Mouse (Mus musculus): ENCODE measurements around the gene Pomgnt1. TPM values are rescaled to one million over a fixed set of nuclear protein-coding genes. Genes with fewer than 3 reads are reported as not detected.

Gene Pomgnt1
- total RNA-seq, 4 experiments from 2014 or later = 58.5 to 69.6 (median 62.9) TPM

GRCm38 (mm10) chr4:116140801-116141574 lies 17.3 kb downstream of the Pomgnt1 start:
- DNase-seq = no peak

- DNase-seq = no peak
Measured at GRCm38 (mm10) chr4:116141736-116142135, 18.1 kb downstream of the Pomgnt1 start.

- DNase-seq = no peak
Measured at GRCm38 (mm10) chr4:116142269-116142668, 18.6 kb downstream of the Pomgnt1 start.

GRCm38 (mm10) chr4:116143317-116143811 lies 19.7 kb downstream of the Pomgnt1 start:
- DNase-seq = no peak

- peak; percentile 49 for DNase-seq
Measured at GRCm38 (mm10) chr4:116143891-116144717, 20.5 kb downstream of the Pomgnt1 start.

- no peak for DNase-seq
Measured at GRCm38 (mm10) chr4:116149812-116150155, 26.1 kb downstream of the Pomgnt1 start.

GRCm38 (mm10) chr4:116150156-116150861 lies 26.7 kb downstream of the Pomgnt1 start:
- peak; percentile 36 for DNase-seq

- no peak for DNase-seq
Measured at GRCm38 (mm10) chr4:116150862-116151221, 27.2 kb downstream of the Pomgnt1 start.

- no peak for DNase-seq
Measured at GRCm38 (mm10) chr4:116151238-116151637, 27.6 kb downstream of the Pomgnt1 start, which contains the start of gene Lurap1. TSS of gene Lurap1 (minus strand) at chr4:116151338.

GRCm38 (mm10) chr4:116152702-116153101 lies 29.1 kb downstream of the Pomgnt1 start:
- DNase-seq = no peak

- DNase-seq = no peak
Measured at GRCm38 (mm10) chr4:116157882-116158281, 34.2 kb downstream of the Pomgnt1 start.

- no peak for DNase-seq
Measured at GRCm38 (mm10) chr4:116159912-116160311, 36.3 kb downstream of the Pomgnt1 start.

GRCm38 (mm10) chr4:116160769-116161168 lies 37.1 kb downstream of the Pomgnt1 start:
- no peak for DNase-seq

GRCm38 (mm10) chr4:116162142-116162541 lies 38.5 kb downstream of the Pomgnt1 start:
- no peak for DNase-seq

GRCm38 (mm10) chr4:116164759-116165554 lies 41.3 kb downstream of the Pomgnt1 start:
- no peak for DNase-seq

- DNase-seq = no peak
Measured at GRCm38 (mm10) chr4:116165708-116166407, 42.2 kb downstream of the Pomgnt1 start.

GRCm38 (mm10) chr4:116167404-116167803 lies 43.8 kb downstream of the Pomgnt1 start, which contains the start of gene Tspan1:
TSS of gene Tspan1 (minus strand) at chr4:116167601.
- DNase-seq = no peak

GRCm38 (mm10) chr4:116168617-116169352 lies 45.1 kb downstream of the Pomgnt1 start:
- DNase-seq = no peak

- no peak for DNase-seq
Measured at GRCm38 (mm10) chr4:116169353-116169672, 45.7 kb downstream of the Pomgnt1 start.

- no peak for DNase-seq
Measured at GRCm38 (mm10) chr4:116173072-116173471, 49.4 kb downstream of the Pomgnt1 start, which contains the start of the genes 1700042G07Rik and Gm49337. TSS of gene 1700042G07Rik (plus strand) at chr4:116173372. TSS of gene Gm49337 (plus strand) at chr4:116173384.
